Mouse (Mus musculus): ENCODE data around the gene Trim8.

Gene Trim8

GRCm38 (mm10) chr19:46501401-46502068 lies at the start of gene Trim8:
Gene Trim8, plus strand, starts transcription at chr19:46501702.
- DNase-seq (ENCODE audit: low spot score in 2 of 2), result peak in 1 of 2 experiments; percentile 49

GRCm38 (mm10) chr19:46452052-46452827 lies 49.3 kb upstream of the Trim8 start:
- peak; percentile 24 to 57 for DNase-seq (ENCODE audit: low spot score in 2 of 2)

GRCm38 (mm10) chr19:46452916-46453315 lies 48.6 kb upstream of the Trim8 start:
- no peak for DNase-seq (ENCODE audit: low spot score in 2 of 2)

GRCm38 (mm10) chr19:46454126-46454880 lies 47.2 kb upstream of the Trim8 start:
- DNase-seq (ENCODE audit: low spot score in 2 of 2), result no peak

GRCm38 (mm10) chr19:46455032-46455431 lies 46.5 kb upstream of the Trim8 start:
- no peak for DNase-seq (ENCODE audit: low spot score in 2 of 2)

GRCm38 (mm10) chr19:46455556-46455955 lies 45.9 kb upstream of the Trim8 start:
- DNase-seq (ENCODE audit: low spot score in 2 of 2), result no peak

- DNase-seq (ENCODE audit: low spot score in 2 of 2), result no peak
These were observed 45.3 kb upstream of the Trim8 start for GRCm38 (mm10) chr19:46456018-46456735.

GRCm38 (mm10) chr19:46457798-46458197 lies 43.7 kb upstream of the Trim8 start:
- DNase-seq (ENCODE audit: low spot score in 2 of 2), result no peak

- DNase-seq (ENCODE audit: low spot score in 2 of 2), result no peak
These were observed 42.2 kb upstream of the Trim8 start for GRCm38 (mm10) chr19:46459256-46459655.

GRCm38 (mm10) chr19:46459889-46460288 lies 41.6 kb upstream of the Trim8 start:
- no peak for DNase-seq (ENCODE audit: low spot score in 2 of 2)

GRCm38 (mm10) chr19:46462574-46462973 lies 38.9 kb upstream of the Trim8 start:
- no peak for DNase-seq (ENCODE audit: low spot score in 2 of 2)

GRCm38 (mm10) chr19:46463446-46463845 lies 38.1 kb upstream of the Trim8 start:
- no peak for DNase-seq (ENCODE audit: low spot score in 2 of 2)

- DNase-seq (ENCODE audit: low spot score in 2 of 2), result peak in 1 of 2 experiments; percentile 81
These were observed 35.3 kb upstream of the Trim8 start for GRCm38 (mm10) chr19:46466160-46466559.

- peak in 1 of 2 experiments; percentile 39 for DNase-seq (ENCODE audit: low spot score in 2 of 2)
These were observed 34.4 kb upstream of the Trim8 start for GRCm38 (mm10) chr19:46467051-46467503.

- DNase-seq (ENCODE audit: low spot score in 2 of 2), result peak in 1 of 2 experiments; percentile 33
These were observed 30.9 kb upstream of the Trim8 start for GRCm38 (mm10) chr19:46470364-46471240.

GRCm38 (mm10) chr19:46471324-46472093 lies 30.0 kb upstream of the Trim8 start:
- no peak for DNase-seq (ENCODE audit: low spot score in 2 of 2)

- no peak for DNase-seq (ENCODE audit: low spot score in 2 of 2)
These were observed 24.1 kb upstream of the Trim8 start for GRCm38 (mm10) chr19:46477432-46477845.

GRCm38 (mm10) chr19:46478242-46478641 lies 23.3 kb upstream of the Trim8 start:
- DNase-seq (ENCODE audit: low spot score in 2 of 2), result no peak

GRCm38 (mm10) chr19:46478826-46479225 lies 22.7 kb upstream of the Trim8 start:
- DNase-seq (ENCODE audit: low spot score in 2 of 2), result peak; percentile 42 to 46

All from natural killer cell, adult 2 months (primary cell).